Mouse (Mus musculus): ENCODE data around the gene Slc25a42. TPM values are rescaled to one million over a fixed set of nuclear protein-coding genes. Genes with fewer than 3 reads are reported as not detected.

Gene Slc25a42
- total RNA-seq (2023): 1 to 10 TPM; 8.1 to 9.4 TPM

DNA sequence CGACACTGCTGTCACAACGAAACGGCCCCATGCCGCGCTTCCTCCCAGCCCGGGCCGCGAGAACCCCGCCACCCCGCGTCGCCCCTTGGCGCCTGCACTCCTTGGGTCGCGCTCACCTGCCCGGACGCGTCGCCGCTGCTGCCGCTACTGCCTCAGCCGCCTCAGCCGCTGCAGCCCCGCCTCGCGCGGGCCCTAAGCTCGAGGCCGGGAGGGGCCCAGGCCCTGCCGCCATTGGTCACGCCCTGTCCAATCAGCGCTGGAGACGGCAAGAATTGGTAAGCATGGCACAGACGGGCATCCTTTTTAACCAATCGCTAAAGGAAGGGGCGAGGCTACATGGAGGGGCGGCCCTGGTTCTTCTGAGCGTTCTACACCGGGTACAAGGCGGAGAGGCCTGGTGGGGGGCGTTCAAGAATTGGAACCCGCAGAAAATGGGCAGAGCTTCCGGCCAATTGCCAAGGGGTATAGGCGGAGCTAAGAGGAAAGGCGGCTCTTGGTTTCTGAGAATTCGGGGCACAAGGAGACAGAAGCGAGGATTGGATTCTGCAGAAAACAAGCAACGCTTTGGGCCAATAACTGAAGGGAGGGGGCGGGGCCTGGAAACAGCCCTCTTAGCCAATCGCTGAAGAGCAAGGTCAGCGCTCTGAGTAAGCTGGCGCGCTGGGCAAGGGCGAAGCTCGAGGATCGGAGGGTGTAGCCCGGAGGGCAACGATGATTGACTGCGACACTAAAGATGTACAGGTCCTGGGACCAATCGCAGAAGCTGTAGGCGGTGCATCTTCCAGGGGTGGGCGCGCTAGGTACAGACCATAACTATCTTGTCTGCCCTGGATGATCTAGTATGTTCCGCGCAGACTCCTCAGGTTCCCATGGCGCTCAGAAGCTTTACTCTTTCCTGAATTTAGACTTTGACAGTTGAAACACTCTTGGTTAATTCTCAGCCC, at the start of gene Slc25a42:
TSS of gene Slc25a42 (minus strand) at position 194 of the 944 bp plus-strand sequence.

DNA sequence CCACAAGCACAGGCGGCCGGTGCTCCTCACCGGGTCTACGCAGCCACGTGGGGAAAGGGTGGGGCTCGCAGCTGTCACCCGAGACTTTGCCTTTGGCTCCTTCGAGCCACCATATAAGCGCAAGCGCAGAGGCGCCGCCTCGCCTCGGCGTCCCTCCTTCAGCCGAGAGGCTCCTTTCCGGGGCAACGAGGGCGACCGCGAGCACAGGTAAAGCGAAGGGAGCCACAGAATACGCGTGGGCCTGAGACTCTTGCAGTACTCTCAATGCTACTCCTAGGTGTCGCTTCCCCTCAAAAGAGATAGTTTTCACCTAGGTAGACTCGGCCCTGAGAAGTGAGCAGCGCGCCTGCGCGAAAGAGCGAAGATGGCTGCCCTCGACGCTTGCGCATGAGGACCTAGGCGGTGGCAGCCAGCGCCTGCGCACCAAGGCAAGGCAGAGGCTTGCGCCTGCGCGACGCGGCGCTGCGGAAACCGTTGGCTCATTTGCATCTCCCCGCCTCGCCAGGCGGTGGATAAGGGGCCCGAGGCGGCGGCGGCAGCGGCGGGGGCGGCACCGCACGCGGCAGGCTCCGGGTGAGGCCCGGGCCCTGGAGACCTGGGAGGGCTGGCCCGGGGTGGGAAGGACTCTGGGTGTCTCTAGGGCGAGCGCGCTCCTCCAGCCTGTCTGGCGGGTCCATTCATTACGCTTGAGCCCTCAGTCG, 22.1 kb upstream of the Slc25a42 start, which contains the start of the genes Sugp2 and Armc6:
TSS of gene Sugp2 (plus strand) at position 147 of the 701 bp plus-strand sequence.
TSS of gene Armc6 (minus strand) at position 387 of the 701 bp plus-strand sequence.

DNA sequence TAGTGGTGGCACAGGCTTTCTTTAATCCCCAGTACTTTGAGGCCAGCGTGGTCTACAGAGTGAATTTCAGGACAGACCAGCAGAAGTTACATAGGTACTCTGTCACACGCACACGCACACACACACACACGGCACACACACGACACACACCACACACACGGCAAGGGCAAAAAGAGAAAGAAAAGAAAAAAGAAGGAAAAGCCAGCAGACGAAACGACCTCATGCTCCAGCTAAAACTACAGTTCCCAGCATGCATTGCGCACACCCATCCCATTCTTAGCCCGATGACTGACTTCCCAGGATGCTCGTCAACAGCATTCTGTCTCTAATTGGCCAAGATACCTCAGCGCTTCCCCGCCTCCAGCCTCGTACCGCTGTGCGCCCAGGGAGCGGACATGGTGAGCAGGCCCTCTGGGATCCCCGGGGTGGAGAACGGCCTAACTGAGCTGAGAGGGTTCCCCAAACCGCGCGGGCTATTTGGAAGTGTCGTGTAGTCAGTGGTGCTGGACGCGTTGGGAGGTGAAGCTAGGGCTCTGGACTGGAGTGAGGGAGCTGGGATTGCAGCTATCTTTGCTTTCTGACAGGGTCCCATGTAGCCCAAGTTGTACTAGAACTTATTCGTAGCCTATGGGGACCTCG, 39.9 kb downstream of the Slc25a42 start, which contains the start of gene Tmem161a:
TSS of gene Tmem161a (plus strand) at position 314 of the 639 bp plus-strand sequence.

DNA sequence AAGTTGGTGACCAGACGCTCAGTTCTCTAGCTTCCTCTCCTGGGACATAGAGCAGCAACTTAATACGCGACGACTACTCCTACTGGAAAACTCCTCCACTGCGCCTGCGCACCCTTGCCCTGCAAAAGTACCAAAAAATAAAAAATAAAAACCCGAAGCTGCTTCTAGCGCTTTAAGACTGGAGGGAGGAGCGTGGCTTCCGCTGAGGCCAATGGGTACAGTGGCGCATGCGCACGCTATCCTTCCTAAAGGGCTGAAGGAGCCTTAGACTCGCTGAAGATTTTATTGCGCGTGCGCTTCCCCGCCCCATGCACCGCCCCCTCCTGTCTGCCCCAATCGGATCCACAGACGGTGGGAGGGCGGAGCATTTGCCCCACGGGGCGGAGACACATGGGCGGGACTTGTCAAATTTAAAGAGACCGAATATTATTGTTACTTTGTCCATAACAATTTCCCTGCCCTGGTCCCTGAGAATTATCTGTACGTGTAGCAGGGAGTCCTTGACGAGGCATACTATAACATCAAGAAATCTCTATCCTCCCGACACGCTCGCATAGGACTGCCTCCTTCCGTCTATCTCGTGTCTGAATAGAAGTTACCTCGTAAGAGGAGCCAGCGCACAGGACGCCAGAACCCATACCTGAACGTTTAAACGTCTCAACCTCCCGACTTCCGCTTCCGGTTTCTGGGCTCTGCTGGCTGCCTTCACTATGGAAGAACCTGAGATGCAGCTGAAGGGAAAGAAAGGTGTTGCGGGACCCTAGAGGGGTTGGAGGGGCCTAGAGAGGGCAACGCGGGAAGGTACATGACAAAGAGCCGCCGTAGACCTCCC, 72.9 kb downstream of the Slc25a42 start, which contains the start of the genes Rfxank, Borcs8 and Mef2b:
TSS of gene Rfxank (minus strand) at position 129 of the 832 bp plus-strand sequence.
TSS of gene Borcs8 (plus strand) at position 474 of the 832 bp plus-strand sequence.
TSS of gene Mef2b (plus strand) at position 686 of the 832 bp plus-strand sequence.

Other genes starting within 250 kb of the Slc25a42 start
- 10 to 100 TPM; 94.1 to 97.5 TPM for gene Gatad2a, start 215.9 kb downstream of the Slc25a42 start, total RNA-seq (2023)
- 100 to 1,000 TPM; 132 to 142 TPM for gene Mau2, start 169.6 kb downstream of the Slc25a42 start, total RNA-seq (2023)
- gene Sugp1, start 169.5 kb downstream of the Slc25a42 start, total RNA-seq (2023): 10 to 100 TPM; 46.0 to 51.2 TPM
- under 1 TPM; 0.38 to 0.80 TPM for gene Tm6sf2, start 139.4 kb downstream of the Slc25a42 start, total RNA-seq (2023)
- gene Hapln4, start 128.8 kb downstream of the Slc25a42 start, total RNA-seq (2023): not detected
- gene Ncan, start 91.4 kb downstream of the Slc25a42 start, total RNA-seq (2023): under 1 TPM in 1 of 2 experiments, not detected in 1; 0.17 TPM
- 10 to 100 TPM; 29.9 to 33.8 TPM for gene Nr2c2ap, start 81.0 kb downstream of the Slc25a42 start, total RNA-seq (2023)
- 10 to 100 TPM; 35.2 to 37.1 TPM for gene Rfxank, start 73.2 kb downstream of the Slc25a42 start, total RNA-seq (2023)
- gene Borcs8, start 72.8 kb downstream of the Slc25a42 start, total RNA-seq (2023): 10 to 100 TPM; 61.0 to 62.8 TPM
- gene Mef2b, start 72.6 kb downstream of the Slc25a42 start, total RNA-seq (2023): 1 to 10 TPM; 2.8 to 3.5 TPM
- gene Tmem161a, start 39.9 kb downstream of the Slc25a42 start, total RNA-seq (2023): 10 to 100 TPM; 42.8 to 48.4 TPM
- gene Sugp2, start 21.9 kb upstream of the Slc25a42 start, total RNA-seq (2023): 10 to 100 TPM; 95.5 to 95.6 TPM
- gene Armc6, start 22.2 kb upstream of the Slc25a42 start, total RNA-seq (2023): 10 to 100 TPM; 11.3 to 15.3 TPM
- 10 to 100 TPM in 1 of 2 experiments, 1 to 10 TPM in 1; 9.6 to 13.6 TPM for gene Homer3, start 70.5 kb upstream of the Slc25a42 start, total RNA-seq (2023)
- 10 to 100 TPM; 57.6 to 88.0 TPM for gene Ddx49, start 90.2 kb upstream of the Slc25a42 start, total RNA-seq (2023)
- 100 to 1,000 TPM; 101 to 134 TPM for gene Cope, start 90.2 kb upstream of the Slc25a42 start, total RNA-seq (2023)
- gene Cers1, start 103.5 kb upstream of the Slc25a42 start, total RNA-seq (2023): not detected
- not detected for gene Gdf1, start 117.5 kb upstream of the Slc25a42 start, total RNA-seq (2023)
- 10 to 100 TPM; 71.0 to 78.4 TPM for gene Upf1, start 141.0 kb upstream of the Slc25a42 start, total RNA-seq (2023)
- gene Comp, start 161.3 kb upstream of the Slc25a42 start, total RNA-seq (2023): not detected
- gene Crtc1, start 227.3 kb upstream of the Slc25a42 start, total RNA-seq (2023): 10 to 100 TPM; 22.2 to 22.4 TPM